Mouse (Mus musculus) stomach, embryonic 15.5 days (tissue): ENCODE measurements around the gene Amotl2. TPM values are rescaled to one million over a fixed set of nuclear protein-coding genes. Genes with fewer than 3 reads are reported as not detected.

Experiments
- ATAC-seq: fragments of 200-750 bp; cut with Nextera tagmentation; 2 replicates; pipeline ENCODE4 v1.8.0; 2017; ENCODE audit warnings: low read depth, moderate number of reproducible peaks, moderate TSS enrichment; ENCODE audit not compliant: insufficient read depth, low FRiP score
- H3K27ac ChIP-seq: fragments of 300-500 bp; sonication (generic); 2 replicates; pipeline ENCODE4 v1.5.1; 2015; ENCODE audit warnings: mild to moderate bottlenecking, inconsistent platforms
- H3K27me3 ChIP-seq: fragments of 300-500 bp; sonication (generic); replicated peaks from 2 replicates; pipeline ENCODE4 v1.6.1; 2015; ENCODE audit warnings: inconsistent platforms
- H3K36me3 ChIP-seq: fragments of 300-500 bp; sonication (generic); 2 replicates; pipeline ENCODE4 v1.6.1; 2015; ENCODE audit warnings: inconsistent platforms
- H3K4me1 ChIP-seq: fragments of 300-500 bp; sonication (generic); 2 replicates; pipeline ENCODE4 v1.6.1; 2015; ENCODE audit warnings: inconsistent platforms
- H3K4me2 ChIP-seq: fragments of 300-500 bp; sonication (generic); 2 replicates; pipeline ENCODE4 v1.6.1; 2015; ENCODE audit warnings: mild to moderate bottlenecking, inconsistent platforms
- H3K4me3 ChIP-seq: fragments of 300-500 bp; sonication (generic); replicated peaks from 2 replicates; pipeline ENCODE4 v1.5.1; 2015; ENCODE audit warnings: inconsistent platforms
- H3K9ac ChIP-seq: fragments of 300-500 bp; sonication (generic); 2 replicates; pipeline ENCODE4 v1.6.1; 2015; ENCODE audit warnings: inconsistent platforms
- H3K9me3 ChIP-seq: fragments of 300-500 bp; sonication (generic); 2 replicates; pipeline ENCODE4 v1.6.1; 2016; ENCODE audit warnings: inconsistent platforms
- WGBS: fragments of 180-500 bp; shearing (Covaris S2); methylation state at CpG from one replicate; pipeline ENCODE4 v1.1.7; 2015; 5-methylcytosine and 5-hydroxymethylcytosine counted together
- polyA plus RNA-seq: library from polyadenylated mRNA; unstranded; fragments of >200 nt; fragmentation: Nextera tagmentation; extraction: Ambion mirVana; gene quantifications from 2 replicates; pipeline ENCODE4 v1.2.1, GENCODE M21; 2015

Amotl2 gene
- polyA plus RNA-seq, 1 experiment from 2014 or later, result 35.3 TPM

DNA sequence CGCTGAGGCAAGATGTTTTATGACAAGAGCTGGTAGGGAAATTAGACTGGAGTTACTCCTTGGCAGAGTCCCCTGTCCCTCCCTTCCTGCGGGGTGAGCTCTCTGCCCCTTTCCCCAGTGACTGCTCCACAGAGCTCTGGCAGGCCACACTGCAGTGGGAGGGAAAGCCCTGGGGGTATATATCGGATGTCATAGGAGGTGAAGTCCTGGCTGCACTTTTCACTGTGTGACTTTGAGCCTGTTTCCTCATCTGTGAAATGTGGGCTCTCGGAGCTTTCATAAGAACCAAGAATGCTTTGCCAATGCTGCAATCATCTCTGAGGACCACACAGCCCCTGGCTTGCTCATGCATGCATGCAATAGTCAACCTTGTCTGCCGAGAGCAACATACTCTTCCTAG lies 30.3 kb downstream of the Amotl2 start:
- 61% methylated on average over 5 of the region's 5 CpGs for WGBS
- H3K9me3 ChIP-seq, result no peaks in the 10 kb centered on the region
- no peak overlapping the region for H3K4me2 ChIP-seq
- peaks cover 7% of the 10 kb centered on the region; the same call in 1 of the 2 replicates for H3K4me1 ChIP-seq
- no peak overlapping the region for H3K4me3 ChIP-seq
- H3K27me3 ChIP-seq, result no peaks in the 10 kb centered on the region
- no peak overlapping the region for H3K9ac ChIP-seq
- no peak for ATAC-seq
- H3K27ac ChIP-seq, result peak overlapping the region; percentile 46
- no peaks in the 10 kb centered on the region for H3K36me3 ChIP-seq

DNA sequence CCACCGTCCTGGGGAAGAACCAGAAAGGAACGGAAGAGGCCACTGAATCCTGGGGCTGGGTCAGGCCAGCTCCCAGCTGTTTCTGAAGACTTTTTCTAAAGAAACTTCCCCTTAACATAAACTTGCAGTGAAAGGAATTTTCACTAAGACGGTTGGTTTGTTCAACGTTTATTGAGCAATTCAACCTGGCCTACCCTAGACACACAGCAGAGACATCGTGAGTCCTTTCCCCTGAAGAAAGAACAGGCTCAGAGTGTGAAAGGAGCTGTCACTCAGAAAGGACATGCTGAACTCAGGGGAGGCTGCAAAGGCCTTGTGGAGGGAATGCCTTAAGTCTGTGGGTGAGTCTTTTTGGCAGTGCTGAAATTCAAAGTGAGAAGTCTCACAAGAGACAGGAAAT lies 31.4 kb downstream of the Amotl2 start:
- H3K27me3 ChIP-seq, result no peaks in the 10 kb centered on the region
- WGBS, result 18% methylated on average over 5 of the region's 5 CpGs
- no peak overlapping the region for H3K9ac ChIP-seq
- H3K4me3 ChIP-seq, result no peak overlapping the region
- H3K36me3 ChIP-seq, result no peaks in the 10 kb centered on the region
- peak; percentile 45; the same call in 1 of the 2 replicates for ATAC-seq
- peak overlapping the region; percentile 51 for H3K27ac ChIP-seq
- no peaks in the 10 kb centered on the region for H3K9me3 ChIP-seq
- H3K4me2 ChIP-seq, result no peak overlapping the region
- peaks cover 7% of the 10 kb centered on the region; the same call in 1 of the 2 replicates for H3K4me1 ChIP-seq

DNA sequence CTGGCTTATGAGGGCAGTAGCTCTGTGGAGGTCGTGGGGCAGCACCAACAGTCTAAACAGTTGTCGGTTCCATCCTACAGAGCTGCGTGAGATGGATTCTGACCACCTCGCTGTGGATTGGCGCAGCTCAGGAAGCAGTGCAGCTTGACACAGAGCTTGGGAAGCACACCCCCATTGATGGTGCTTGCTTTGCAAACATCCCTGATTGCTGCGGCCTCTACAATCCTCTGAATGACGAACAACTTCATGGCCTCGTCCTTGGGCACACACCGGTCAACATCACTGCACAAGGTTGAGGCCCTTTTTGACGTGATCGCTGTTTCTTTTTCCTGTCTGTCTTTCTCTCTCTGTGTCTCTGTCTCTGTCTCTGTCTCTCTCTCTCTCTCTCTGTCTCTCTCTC lies 32.7 kb downstream of the Amotl2 start:
- Histone ChIP-seq H3K36me3 (no peaks in the 10 kb centered on the region), H3K27me3 (no peaks in the 10 kb centered on the region), H3K9ac (no peak overlapping the region), H3K27ac (no peak overlapping the region), H3K4me3 (no peak overlapping the region), H3K4me2 (no peak overlapping the region), H3K9me3 (no peaks in the 10 kb centered on the region), H3K4me1 (peaks cover 7% of the 10 kb centered on the region; the same call in 1 of the 2 replicates)
- no peak for ATAC-seq
- 60% methylated on average over 11 of the region's 11 CpGs for WGBS

DNA sequence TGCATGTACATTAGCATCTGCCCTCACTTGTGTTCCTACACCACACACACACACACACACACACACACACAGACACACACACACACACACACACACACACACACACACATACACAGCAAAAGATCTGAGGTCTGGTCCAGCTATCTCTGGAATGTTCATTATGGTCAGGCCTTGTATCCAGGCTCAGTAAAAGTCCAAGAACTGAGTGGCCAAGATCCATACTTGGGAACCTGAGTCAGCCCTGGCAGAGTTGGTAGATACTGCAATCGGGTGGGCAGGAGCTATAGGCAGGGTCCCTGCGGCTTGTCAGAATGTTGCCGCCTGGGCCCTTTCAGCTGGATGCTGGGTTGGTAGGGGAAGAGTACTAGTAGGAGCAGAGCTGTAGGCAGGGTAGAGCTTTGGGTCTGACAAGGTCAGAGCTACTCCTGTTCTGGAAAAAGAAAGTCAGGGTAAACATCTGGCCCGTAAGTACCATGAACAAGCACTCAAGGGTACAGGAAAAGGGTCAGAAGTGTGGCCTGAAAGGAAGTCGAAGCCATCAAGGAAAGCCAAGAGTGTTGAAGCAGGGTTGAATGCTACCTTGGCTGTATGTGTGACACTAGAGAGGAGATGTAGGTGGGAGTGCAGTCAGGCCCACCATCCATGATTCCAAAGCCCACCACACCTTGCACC lies 35.3 kb downstream of the Amotl2 start:
- no peaks in the 10 kb centered on the region for H3K27me3 ChIP-seq
- no peaks in the 10 kb centered on the region for H3K36me3 ChIP-seq
- no peak overlapping the region for H3K4me2 ChIP-seq
- no peak overlapping the region for H3K9ac ChIP-seq
- 84% methylated on average over 5 of the region's 5 CpGs for WGBS
- H3K9me3 ChIP-seq, result no peaks in the 10 kb centered on the region
- no peak overlapping the region for H3K27ac ChIP-seq
- ATAC-seq, result no peak
- peaks cover 19% of the 10 kb centered on the region for H3K4me1 ChIP-seq
- H3K4me3 ChIP-seq, result no peak overlapping the region

DNA sequence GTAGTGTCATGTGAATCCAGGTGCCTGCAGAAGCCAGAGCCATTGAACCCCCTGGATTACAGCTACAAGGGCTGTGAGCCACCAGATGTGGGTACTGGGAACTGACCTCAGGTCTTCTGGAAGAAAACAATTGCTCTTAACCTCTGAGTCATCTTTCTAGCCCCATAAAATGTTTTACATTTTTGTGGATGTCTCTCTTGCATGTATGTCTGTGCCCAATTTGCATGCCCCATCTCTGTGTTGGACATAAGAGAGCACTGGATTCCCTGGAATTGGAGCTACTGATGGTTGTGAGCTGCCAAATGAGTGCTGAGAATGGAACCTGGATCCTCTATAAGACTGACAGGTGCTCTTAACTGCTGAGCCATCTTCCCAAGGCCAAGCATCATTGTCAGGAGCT lies 36.8 kb downstream of the Amotl2 start:
- H3K27ac ChIP-seq, result no peak overlapping the region
- H3K4me1 ChIP-seq, result peaks cover 22% of the 10 kb centered on the region
- H3K4me2 ChIP-seq, result no peak overlapping the region
- H3K27me3 ChIP-seq, result no peaks in the 10 kb centered on the region
- H3K9me3 ChIP-seq, result no peaks in the 10 kb centered on the region
- no peak overlapping the region for H3K4me3 ChIP-seq
- H3K36me3 ChIP-seq, result no peaks in the 10 kb centered on the region
- no peak overlapping the region for H3K9ac ChIP-seq
- no peak for ATAC-seq

DNA sequence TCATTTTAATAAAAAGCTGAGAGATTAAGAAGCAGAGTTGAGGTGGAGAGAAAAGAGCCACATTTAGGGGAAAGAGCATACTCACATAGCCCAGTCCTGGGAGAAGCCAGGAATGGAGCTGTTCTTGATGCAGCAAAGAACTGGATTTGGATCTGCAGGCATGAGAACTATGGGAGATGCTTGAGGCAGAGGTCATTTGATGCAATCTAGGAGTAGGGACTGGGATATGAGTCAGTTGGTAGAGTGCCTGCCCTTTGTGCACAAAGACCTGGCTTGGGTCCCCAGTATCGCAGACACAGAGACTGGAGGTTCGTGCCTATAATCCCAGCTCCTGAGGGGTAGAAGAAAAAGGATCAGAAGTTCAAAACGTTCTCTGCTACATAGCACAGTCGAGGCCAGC lies 38.7 kb downstream of the Amotl2 start:
- Histone ChIP-seq H3K9me3 (no peaks in the 10 kb centered on the region), H3K4me3 (no peak overlapping the region), H3K27ac (peak overlapping the region; percentile 65), H3K36me3 (no peaks in the 10 kb centered on the region), H3K9ac (no peak overlapping the region), H3K27me3 (no peaks in the 10 kb centered on the region), H3K4me1 (peaks cover 18% of the 10 kb centered on the region), H3K4me2 (no peak overlapping the region)
- 46% methylated on average over 4 of the region's 4 CpGs for WGBS
- ATAC-seq, result no peak

DNA sequence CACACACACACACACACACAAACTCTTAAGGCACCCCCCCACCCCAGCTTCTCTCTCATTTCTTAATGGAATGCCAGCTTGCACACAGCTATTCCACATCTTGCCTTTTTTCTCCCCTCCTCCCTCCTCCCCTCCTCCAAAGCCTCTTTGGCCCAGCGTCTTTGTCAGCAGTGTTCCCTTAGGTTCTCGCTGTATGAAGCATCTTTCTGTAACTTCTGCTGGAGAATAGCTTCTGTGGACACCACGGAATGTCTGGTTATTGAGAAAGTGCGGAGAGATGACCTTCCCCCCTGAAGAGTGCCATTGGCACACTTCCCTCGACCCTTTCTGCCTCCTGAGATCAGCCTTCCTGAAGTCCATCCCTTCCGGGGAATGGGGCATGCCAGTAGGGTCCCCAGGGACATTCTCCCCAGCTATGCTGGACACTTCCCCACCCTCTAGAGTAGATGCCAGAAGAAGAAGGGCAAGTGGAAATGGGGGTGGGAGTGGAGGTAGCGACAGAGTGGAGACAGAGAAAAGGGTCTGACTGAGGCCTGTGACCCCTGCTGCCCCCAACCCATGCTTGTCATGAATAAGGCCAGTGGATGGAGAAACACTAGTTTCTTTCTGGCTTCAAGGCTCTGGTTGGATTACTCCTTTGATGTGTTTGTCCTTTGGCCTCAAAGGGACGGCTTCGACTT lies 39.3 kb downstream of the Amotl2 start:
- Histone ChIP-seq H3K9ac (no peak overlapping the region), H3K4me1 (peaks cover 18% of the 10 kb centered on the region), H3K36me3 (no peaks in the 10 kb centered on the region), H3K27me3 (no peaks in the 10 kb centered on the region), H3K9me3 (no peaks in the 10 kb centered on the region), H3K27ac (peak overlapping the region; percentile 65), H3K4me3 (no peak overlapping the region), H3K4me2 (no peak overlapping the region)
- WGBS, result 65% methylated on average over 9 of the region's 9 CpGs
- ATAC-seq, result no peak

DNA sequence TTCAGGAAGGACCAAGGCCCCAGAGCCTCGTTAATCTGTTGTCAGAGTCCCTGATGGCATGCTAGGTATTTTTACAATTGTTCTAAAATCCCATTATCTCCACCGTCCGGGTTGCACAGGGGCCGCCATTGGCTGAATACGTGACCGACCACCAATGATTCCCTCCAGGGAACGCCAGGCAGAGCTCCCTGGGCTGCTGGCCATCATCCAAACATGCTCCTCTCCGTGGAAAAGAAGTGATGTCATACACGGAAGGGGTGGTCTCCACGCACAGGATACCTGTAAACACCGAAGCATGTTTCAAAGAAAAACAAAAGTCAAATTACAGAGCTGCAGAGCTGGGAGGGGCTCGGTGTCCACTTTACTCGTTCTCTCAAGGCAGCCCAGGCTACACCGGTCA lies 39.9 kb downstream of the Amotl2 start:
- Histone ChIP-seq H3K9me3 (no peaks in the 10 kb centered on the region), H3K4me1 (peaks cover 18% of the 10 kb centered on the region), H3K36me3 (no peaks in the 10 kb centered on the region), H3K4me3 (no peak overlapping the region), H3K4me2 (no peak overlapping the region), H3K9ac (no peak overlapping the region), H3K27ac (peak overlapping the region; percentile 65; the same call in 1 of the 2 replicates), H3K27me3 (no peaks in the 10 kb centered on the region)
- 46% methylated on average over 14 of the region's 14 CpGs for WGBS
- ATAC-seq, result no peak

DNA sequence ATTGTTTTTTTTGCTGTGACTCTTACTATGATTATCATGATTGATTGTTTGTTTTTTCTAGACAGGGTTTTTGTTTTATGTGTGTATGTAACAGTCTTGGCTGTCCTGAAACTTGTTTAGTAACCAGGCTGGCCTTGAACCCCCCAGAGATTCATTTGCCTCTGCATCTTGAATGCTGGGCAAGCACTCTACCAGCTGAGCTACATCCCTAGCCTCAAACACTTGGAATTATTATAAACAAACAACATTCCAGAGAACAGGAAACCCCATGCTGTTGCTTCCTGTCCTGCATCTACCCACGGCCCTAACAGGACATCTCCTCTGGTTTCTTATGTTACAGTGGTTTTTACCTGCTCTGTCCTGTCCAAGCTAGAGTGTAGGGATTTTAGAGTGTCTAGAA lies 42.4 kb downstream of the Amotl2 start:
- peak overlapping the region; percentile 64 for H3K27ac ChIP-seq
- no peak for ATAC-seq
- H3K4me2 ChIP-seq, result no peak overlapping the region
- H3K27me3 ChIP-seq, result no peaks in the 10 kb centered on the region
- H3K36me3 ChIP-seq, result no peaks in the 10 kb centered on the region
- H3K4me1 ChIP-seq, result peaks cover 24% of the 10 kb centered on the region
- H3K9ac ChIP-seq, result no peak overlapping the region
- no peak overlapping the region for H3K4me3 ChIP-seq
- 26% methylated on average over 1 of the region's 1 CpGs for WGBS
- no peaks in the 10 kb centered on the region for H3K9me3 ChIP-seq

DNA sequence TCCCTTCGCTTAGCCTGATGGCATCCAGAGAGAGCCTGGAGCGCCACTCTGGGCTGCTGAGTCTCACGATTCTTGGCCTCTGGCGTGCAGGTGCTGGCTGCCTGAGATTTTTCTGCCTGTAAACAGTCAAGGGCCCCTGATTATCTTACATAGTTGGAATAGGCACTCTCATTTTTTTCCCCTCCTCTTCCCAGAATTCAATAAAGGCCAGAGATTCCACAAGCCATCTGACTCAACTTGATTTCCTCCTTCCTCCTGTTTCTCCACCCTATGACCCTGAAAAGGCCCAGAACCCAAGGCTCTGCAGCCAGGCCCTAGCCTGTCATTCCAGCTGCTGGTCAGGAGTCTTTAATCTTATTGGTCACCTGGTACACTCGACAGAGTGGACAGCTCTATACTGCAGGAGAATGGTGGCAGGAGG lies 43.1 kb downstream of the Amotl2 start:
- ATAC-seq, result no peak
- no peak overlapping the region for H3K9ac ChIP-seq
- H3K4me3 ChIP-seq, result no peak overlapping the region
- no peaks in the 10 kb centered on the region for H3K27me3 ChIP-seq
- H3K4me1 ChIP-seq, result peaks cover 24% of the 10 kb centered on the region
- 39% methylated on average over 5 of the region's 5 CpGs for WGBS
- H3K27ac ChIP-seq, result peak overlapping the region; percentile 64
- H3K36me3 ChIP-seq, result no peaks in the 10 kb centered on the region
- H3K4me2 ChIP-seq, result no peak overlapping the region
- H3K9me3 ChIP-seq, result no peaks in the 10 kb centered on the region

DNA sequence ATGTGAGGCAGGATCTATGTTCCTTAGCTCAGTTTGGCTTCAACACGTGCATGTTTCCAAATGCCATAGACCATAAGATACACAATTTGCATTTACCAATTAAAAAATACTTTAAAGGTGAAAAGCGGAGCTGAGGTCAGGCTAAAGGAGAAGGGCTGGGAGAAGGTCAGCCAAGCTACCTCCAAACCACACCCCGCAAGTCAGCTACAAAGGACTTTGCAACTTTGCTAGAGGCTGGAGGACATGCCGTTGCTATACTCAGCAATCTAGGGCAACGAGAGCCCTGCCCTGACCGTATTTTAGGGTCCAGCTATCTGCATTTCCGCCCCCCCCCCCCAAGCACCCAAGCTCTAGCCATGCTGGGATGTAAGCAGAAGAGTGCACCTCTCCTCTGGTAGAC lies 45.1 kb downstream of the Amotl2 start:
- Histone ChIP-seq H3K4me3 (no peak overlapping the region), H3K9me3 (no peaks in the 10 kb centered on the region), H3K27me3 (no peaks in the 10 kb centered on the region), H3K27ac (no peak overlapping the region), H3K9ac (no peak overlapping the region), H3K4me2 (no peak overlapping the region), H3K36me3 (no peaks in the 10 kb centered on the region), H3K4me1 (peaks cover 9% of the 10 kb centered on the region)
- WGBS, result 88% methylated on average over 7 of the region's 7 CpGs
- ATAC-seq, result no peak

DNA sequence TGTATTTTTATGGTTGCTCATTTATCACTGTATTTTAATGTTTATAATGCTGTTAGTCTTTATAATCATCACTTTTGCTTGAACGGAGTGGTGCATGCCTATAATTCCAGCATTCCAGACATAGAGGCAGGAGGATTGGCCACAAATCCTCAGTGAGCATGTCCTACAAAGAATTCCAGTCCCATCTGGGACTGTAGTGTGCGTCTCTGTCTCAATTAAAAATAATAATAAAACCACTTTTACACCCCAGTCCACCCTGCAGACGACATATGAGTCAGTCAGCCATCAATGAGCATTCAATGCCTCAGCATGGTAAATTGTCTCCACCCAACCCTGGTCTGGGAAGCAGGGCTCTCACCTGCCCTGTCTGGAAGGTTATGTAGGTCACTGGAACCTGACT lies 46.4 kb downstream of the Amotl2 start:
- Histone ChIP-seq H3K36me3 (no peaks in the 10 kb centered on the region), H3K4me1 (peaks cover 11% of the 10 kb centered on the region), H3K27ac (peak overlapping the region; percentile 21; the same call in 1 of the 2 replicates), H3K4me3 (no peak overlapping the region), H3K27me3 (no peaks in the 10 kb centered on the region), H3K9ac (no peak overlapping the region), H3K9me3 (no peaks in the 10 kb centered on the region), H3K4me2 (no peak overlapping the region)
- WGBS, result 41% methylated on average over 3 of the region's 3 CpGs
- ATAC-seq, result 0 out of 2 replicates have a peak, but pooled peaks have one; percentile 38
